Mouse (Mus musculus): ENCODE results near the gene Arrb1. TPM values are rescaled to one million over a fixed set of nuclear protein-coding genes. Genes with fewer than 3 reads are reported as not detected.

The Arrb1 gene
- polyA plus RNA-seq, 1 experiment from 2014 or later, result 6.6 TPM

- no peak overlapping the region for H3K27ac ChIP-seq
- H3K4me3 ChIP-seq (replicated peaks; ENCODE audit: low read depth, low read length), result no peak overlapping the region
- 39% methylated on average over 6 of the region's 6 CpGs for WGBS
- DNase-seq (ENCODE audit: low spot score), result no peak
- ATAC-seq (replicated peaks; ENCODE audit: low FRiP score, low read depth), result no peak
- no peaks in the 10 kb centered on the region for H3K9me3 ChIP-seq (replicated peaks; ENCODE audit: low read length)
- H3K36me3 ChIP-seq (ENCODE audit: insufficient read depth, low read length), result peaks cover 3% of the 10 kb centered on the region; the same call in 1 of the 2 replicates
- no peaks in the 10 kb centered on the region for H3K4me1 ChIP-seq (replicated peaks; ENCODE audit: insufficient read depth, low read length)
- TF ChIP-seq CTCF (IDR thresholded peaks at IDR 0.05; ENCODE audit: low read depth), result no peak
- H3K9ac ChIP-seq (ENCODE audit: low read depth, low read length), result no peak overlapping the region
- H3K27me3 ChIP-seq (ENCODE audit: insufficient read depth, low read length), result no peaks in the 10 kb centered on the region
- no peak overlapping the region for H3K4me2 ChIP-seq (ENCODE audit: low read length)
Measured at GRCm38 (mm10) chr7:99580247-99580646, 45.0 kb downstream of the Arrb1 start.

- 71% methylated on average over 7 of the region's 7 CpGs for WGBS
- peaks cover 3% of the 10 kb centered on the region; the same call in 1 of the 2 replicates for H3K36me3 ChIP-seq (ENCODE audit: insufficient read depth, low read length)
- DNase-seq (ENCODE audit: low spot score), result no peak
- no peak for ATAC-seq (replicated peaks; ENCODE audit: low FRiP score, low read depth)
- H3K4me1 ChIP-seq (replicated peaks; ENCODE audit: insufficient read depth, low read length), result no peaks in the 10 kb centered on the region
- H3K27me3 ChIP-seq (ENCODE audit: insufficient read depth, low read length), result no peaks in the 10 kb centered on the region
- H3K9ac ChIP-seq (ENCODE audit: low read depth, low read length), result no peak overlapping the region
- H3K4me3 ChIP-seq (replicated peaks; ENCODE audit: low read depth, low read length), result no peak overlapping the region
- no peaks in the 10 kb centered on the region for H3K9me3 ChIP-seq (replicated peaks; ENCODE audit: low read length)
- H3K27ac ChIP-seq, result no peak overlapping the region
- H3K4me2 ChIP-seq (ENCODE audit: low read length), result no peak overlapping the region
- no peak for TF ChIP-seq CTCF (IDR thresholded peaks at IDR 0.05; ENCODE audit: low read depth)
Measured at GRCm38 (mm10) chr7:99582306-99582705, 47.0 kb downstream of the Arrb1 start.

DNA sequence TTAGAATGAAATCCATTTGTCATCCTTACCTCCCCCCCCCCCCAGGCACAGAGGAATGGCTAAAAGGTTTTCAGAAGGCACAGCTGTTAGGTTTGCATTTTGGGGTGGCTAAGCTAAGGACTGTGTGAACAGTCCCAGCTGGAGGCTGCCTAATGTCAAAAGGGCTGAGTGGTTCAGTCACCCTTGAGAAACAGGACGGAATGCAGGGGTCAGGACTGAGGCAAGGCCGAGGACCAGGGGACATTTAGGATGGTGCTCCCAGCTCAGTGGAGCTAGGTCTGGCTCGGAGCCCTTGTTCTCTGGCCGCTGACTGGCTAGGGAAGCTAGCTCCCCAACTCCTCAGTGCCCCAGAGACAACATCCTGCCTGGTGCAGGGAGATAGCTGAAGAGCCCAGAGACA, 47.6 kb downstream of the Arrb1 start:
- Histone ChIP-seq H3K4me1 (replicated peaks; ENCODE audit: insufficient read depth, low read length) (no peaks in the 10 kb centered on the region), H3K36me3 (ENCODE audit: insufficient read depth, low read length) (peaks cover 3% of the 10 kb centered on the region; the same call in 1 of the 2 replicates), H3K4me3 (replicated peaks; ENCODE audit: low read depth, low read length) (no peak overlapping the region), H3K9ac (ENCODE audit: low read depth, low read length) (no peak overlapping the region), H3K27ac (no peak overlapping the region), H3K9me3 (replicated peaks; ENCODE audit: low read length) (no peaks in the 10 kb centered on the region), H3K4me2 (ENCODE audit: low read length) (no peak overlapping the region), H3K27me3 (ENCODE audit: insufficient read depth, low read length) (no peaks in the 10 kb centered on the region)
- no peak for DNase-seq (ENCODE audit: low spot score)
- no peak for TF ChIP-seq CTCF (IDR thresholded peaks at IDR 0.05; ENCODE audit: low read depth)
- no peak for ATAC-seq (replicated peaks; ENCODE audit: low FRiP score, low read depth)
- 31% methylated on average over 4 of the region's 4 CpGs for WGBS

GRCm38 (mm10) chr7:99583625-99584024, 48.4 kb downstream of the Arrb1 start:
- no peak for TF ChIP-seq CTCF (IDR thresholded peaks at IDR 0.05; ENCODE audit: low read depth)
- H3K9me3 ChIP-seq (replicated peaks; ENCODE audit: low read length), result no peaks in the 10 kb centered on the region
- ATAC-seq (replicated peaks; ENCODE audit: low FRiP score, low read depth) (no peak), DNase-seq (ENCODE audit: low spot score) (no peak)
- no peak overlapping the region for H3K4me3 ChIP-seq (replicated peaks; ENCODE audit: low read depth, low read length)
- WGBS, result 79% methylated on average over 5 of the region's 5 CpGs
- H3K4me2 ChIP-seq (ENCODE audit: low read length), result no peak overlapping the region
- no peak overlapping the region for H3K9ac ChIP-seq (ENCODE audit: low read depth, low read length)
- H3K36me3 ChIP-seq (ENCODE audit: insufficient read depth, low read length), result peaks cover 3% of the 10 kb centered on the region; the same call in 1 of the 2 replicates
- H3K4me1 ChIP-seq (replicated peaks; ENCODE audit: insufficient read depth, low read length), result no peaks in the 10 kb centered on the region
- H3K27ac ChIP-seq, result no peak overlapping the region
- H3K27me3 ChIP-seq (ENCODE audit: insufficient read depth, low read length), result no peaks in the 10 kb centered on the region

GRCm38 (mm10) chr7:99585976-99586375, 50.7 kb downstream of the Arrb1 start:
- H3K9me3 ChIP-seq (replicated peaks; ENCODE audit: low read length), result no peaks in the 10 kb centered on the region
- H3K27ac ChIP-seq, result no peak overlapping the region
- TF ChIP-seq CTCF (IDR thresholded peaks at IDR 0.05; ENCODE audit: low read depth), result no peak
- no peaks in the 10 kb centered on the region for H3K4me1 ChIP-seq (replicated peaks; ENCODE audit: insufficient read depth, low read length)
- H3K27me3 ChIP-seq (ENCODE audit: insufficient read depth, low read length), result no peaks in the 10 kb centered on the region
- WGBS, result 89% methylated on average over 8 of the region's 8 CpGs
- no peak overlapping the region for H3K4me2 ChIP-seq (ENCODE audit: low read length)
- H3K36me3 ChIP-seq (ENCODE audit: insufficient read depth, low read length), result peaks cover 9% of the 10 kb centered on the region; the same call in 1 of the 2 replicates
- no peak overlapping the region for H3K4me3 ChIP-seq (replicated peaks; ENCODE audit: low read depth, low read length)
- no peak for ATAC-seq (replicated peaks; ENCODE audit: low FRiP score, low read depth)
- no peak for DNase-seq (ENCODE audit: low spot score)
- H3K9ac ChIP-seq (ENCODE audit: low read depth, low read length), result no peak overlapping the region

GRCm38 (mm10) chr7:99590064-99590463, 54.8 kb downstream of the Arrb1 start:
- DNase-seq (ENCODE audit: low spot score) (peak; percentile 78), ATAC-seq (replicated peaks; ENCODE audit: low FRiP score, low read depth) (no peak)
- Histone ChIP-seq H3K9me3 (replicated peaks; ENCODE audit: low read length) (no peaks in the 10 kb centered on the region), H3K27me3 (ENCODE audit: insufficient read depth, low read length) (no peaks in the 10 kb centered on the region), H3K4me2 (ENCODE audit: low read length) (no peak overlapping the region), H3K36me3 (ENCODE audit: insufficient read depth, low read length) (peaks cover 25% of the 10 kb centered on the region; the same call in 1 of the 2 replicates), H3K9ac (ENCODE audit: low read depth, low read length) (no peak overlapping the region), H3K4me1 (replicated peaks; ENCODE audit: insufficient read depth, low read length) (no peaks in the 10 kb centered on the region), H3K27ac (no peak overlapping the region), H3K4me3 (replicated peaks; ENCODE audit: low read depth, low read length) (no peak overlapping the region)
- 11% methylated on average over 3 of the region's 3 CpGs for WGBS
- peak; percentile 87 for TF ChIP-seq CTCF (IDR thresholded peaks at IDR 0.05; ENCODE audit: low read depth)

DNA sequence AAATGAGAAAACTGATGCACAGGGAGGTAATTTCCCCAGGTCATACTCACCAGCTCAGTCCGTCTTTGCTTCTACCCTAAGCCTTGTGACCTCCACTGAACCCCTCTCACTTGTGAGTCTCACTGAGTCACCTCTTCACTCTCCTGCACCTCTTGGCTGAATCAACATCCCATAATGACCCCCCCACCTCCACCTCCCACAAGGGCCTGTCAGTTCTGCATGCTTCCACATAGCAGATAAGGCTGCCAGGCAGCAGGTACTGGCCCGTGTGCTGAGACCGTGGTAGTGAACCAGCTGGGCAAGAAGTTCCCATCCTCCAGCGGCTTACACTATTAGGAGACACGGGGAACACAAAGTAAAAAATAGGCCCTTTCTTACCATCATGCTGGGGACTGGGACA, 55.4 kb downstream of the Arrb1 start:
- Histone ChIP-seq H3K9me3 (replicated peaks; ENCODE audit: low read length) (no peaks in the 10 kb centered on the region), H3K27ac (no peak overlapping the region), H3K4me3 (replicated peaks; ENCODE audit: low read depth, low read length) (no peak overlapping the region), H3K4me2 (ENCODE audit: low read length) (no peak overlapping the region), H3K9ac (ENCODE audit: low read depth, low read length) (no peak overlapping the region), H3K36me3 (ENCODE audit: insufficient read depth, low read length) (peaks cover 25% of the 10 kb centered on the region; the same call in 1 of the 2 replicates), H3K27me3 (ENCODE audit: insufficient read depth, low read length) (no peaks in the 10 kb centered on the region), H3K4me1 (replicated peaks; ENCODE audit: insufficient read depth, low read length) (no peaks in the 10 kb centered on the region)
- WGBS, result 84% methylated on average over 5 of the region's 5 CpGs
- ATAC-seq (replicated peaks; ENCODE audit: low FRiP score, low read depth) (no peak), DNase-seq (ENCODE audit: low spot score) (no peak)
- TF ChIP-seq CTCF (IDR thresholded peaks at IDR 0.05; ENCODE audit: low read depth), result no peak
